Mouse (Mus musculus) CH12.LX (cell line): ENCODE results near the gene Ssh2. TPM values are rescaled to one million over a fixed set of nuclear protein-coding genes. Genes with fewer than 3 reads are reported as not detected.

Experiments used
- DNase-seq: peaks from one replicate; pipeline ENCODE4 v3.0.0-alpha.2; 2013; ENCODE audit errors: extremely low read depth
- H3K27ac ChIP-seq: 2 replicates; pipeline ENCODE4 v1.5.1; 2012; ENCODE audit warnings: low read depth, mild to moderate bottlenecking, control low read depth, moderate library complexity; ENCODE audit not compliant: insufficient read depth
- H3K27me3 ChIP-seq: replicated peaks from 2 replicates; pipeline ENCODE3; 2012; ENCODE audit warnings: inconsistent platforms
- H3K36me3 ChIP-seq, 2 experiments: replicated peaks in 1 of 2; 2 replicates each; pipeline versions ENCODE3 to v1.6.1; 2012; ENCODE audit warnings: inconsistent platforms in 1 of 2, low read length in 1 of 2, mild to moderate bottlenecking in 1 of 2, mixed read lengths in 1 of 2, moderate library complexity in 1 of 2; ENCODE audit not compliant: control insufficient read depth in 1 of 2, insufficient read depth in 1 of 2
- H3K4me1 ChIP-seq, 2 experiments: 2 replicates each; pipeline ENCODE4 v1.6.1; 2012; ENCODE audit warnings: inconsistent platforms in 1 of 2, moderate library complexity in 1 of 2; ENCODE audit not compliant: insufficient read depth in 2 of 2, control insufficient read depth in 1 of 2
- H3K4me2 ChIP-seq: 2 replicates; pipeline ENCODE4 v1.6.1; 2012; ENCODE audit warnings: low read depth, mild to moderate bottlenecking, control low read depth; ENCODE audit not compliant: poor library complexity, insufficient read depth, severe bottlenecking
- H3K4me3 ChIP-seq, 3 experiments: fragments of 150-350 bp in 1 of 3; sonication (generic) in 1 of 3; replicated peaks in 1 of 3; 2 replicates each; pipeline versions ENCODE3 to v1.5.1; 2011 to 2012; ENCODE audit warnings: low read depth in 2 of 3, low read length in 2 of 3, mild to moderate bottlenecking in 2 of 3, moderate library complexity in 2 of 3, control low read depth in 1 of 3, improper control_type of control experiment in 1 of 3, inconsistent platforms in 1 of 3, mixed read lengths in 1 of 3; ENCODE audit not compliant: poor library complexity in 1 of 3
- H3K79me2 ChIP-seq: replicated peaks from 2 replicates; pipeline ENCODE4 v1.6.1; 2012; ENCODE audit warnings: mild to moderate bottlenecking, moderate library complexity; ENCODE audit not compliant: control insufficient read depth, poor library complexity, insufficient read depth, severe bottlenecking; ENCODE audit errors: extremely low read depth
- H3K9ac ChIP-seq: 2 replicates; pipeline ENCODE4 v1.6.1; 2012; ENCODE audit warnings: low read depth, mild to moderate bottlenecking, control low read depth, moderate library complexity; ENCODE audit not compliant: insufficient read depth
- H3K9me3 ChIP-seq: replicated peaks from 2 replicates; pipeline ENCODE3; 2012; ENCODE audit warnings: low read length, inconsistent platforms, mixed read lengths
- CHD1 ChIP-seq: IDR thresholded peaks from 2 replicates; pipeline ENCODE4 v1.6.1; 2012; ENCODE audit warnings: low read depth, low read length, improper control_type of control experiment, inconsistent platforms
- CTCF ChIP-seq, 2 experiments: IDR thresholded peaks in 1 of 2; conservative IDR thresholded peaks in 1 of 2; 2 replicates each; pipeline ENCODE4 v1.5.1; 2011 to 2012; ENCODE audit warnings: low read depth in 2 of 2, low read length in 2 of 2, improper control_type of control experiment in 1 of 2, inconsistent platforms in 1 of 2, mild to moderate bottlenecking in 1 of 2, moderate library complexity in 1 of 2
- E2F4 ChIP-seq: IDR thresholded peaks from 2 replicates; pipeline ENCODE4 v1.6.1; 2011; ENCODE audit warnings: low read depth, low read length, improper control_type of control experiment; ENCODE audit not compliant: insufficient replicate concordance
- EP300 ChIP-seq: IDR thresholded peaks from 2 replicates; pipeline ENCODE4 v1.6.1; 2011; ENCODE audit warnings: low read length, improper control_type of control experiment
- ETS1 ChIP-seq: conservative IDR thresholded peaks from 2 replicates; pipeline ENCODE4 v1.6.1; 2012; ENCODE audit warnings: low read depth, mild to moderate bottlenecking, inconsistent platforms, low read length, improper control_type of control experiment, moderate library complexity
- JUN ChIP-seq: IDR thresholded peaks from 2 replicates; pipeline ENCODE4 v1.6.1; 2011; ENCODE audit warnings: low read depth, mild to moderate bottlenecking, low read length, improper control_type of control experiment, moderate library complexity; ENCODE audit not compliant: insufficient read depth
- JUND ChIP-seq: conservative IDR thresholded peaks from 2 replicates; pipeline ENCODE4 v1.6.1; 2011; ENCODE audit warnings: low read depth, low read length, improper control_type of control experiment
- MAFK ChIP-seq: IDR thresholded peaks from 2 replicates; pipeline ENCODE4 v1.6.1; 2011; ENCODE audit warnings: low read length, improper control_type of control experiment; ENCODE audit not compliant: insufficient replicate concordance
- MAX ChIP-seq: IDR thresholded peaks from 2 replicates; pipeline ENCODE4 v1.6.1; 2011; ENCODE audit warnings: low read length, improper control_type of control experiment
- MAZ ChIP-seq: IDR thresholded peaks from 2 replicates; pipeline ENCODE4 v1.6.1; 2012; ENCODE audit warnings: low read depth, mild to moderate bottlenecking, inconsistent platforms, low read length, improper control_type of control experiment, moderate library complexity
- MEF2A ChIP-seq: IDR thresholded peaks from 2 replicates; pipeline ENCODE4 v1.6.1; 2014; ENCODE audit warnings: low read depth, mild to moderate bottlenecking, inconsistent platforms, low read length, improper control_type of control experiment, borderline replicate concordance
- MXI1 ChIP-seq: IDR thresholded peaks from 2 replicates; pipeline ENCODE4 v1.6.1; 2011; ENCODE audit warnings: mild to moderate bottlenecking, low read depth, low read length, improper control_type of control experiment
- MYC ChIP-seq: IDR thresholded peaks from 2 replicates; pipeline ENCODE4 v1.6.1; 2011; ENCODE audit warnings: low read depth, mild to moderate bottlenecking, improper control_type of control experiment, low read length
- NRF1 ChIP-seq: IDR thresholded peaks from 2 replicates; pipeline ENCODE4 v1.6.1; 2014; ENCODE audit warnings: low read depth, mild to moderate bottlenecking, inconsistent platforms, low read length, improper control_type of control experiment, moderate library complexity
- PAX5 ChIP-seq: IDR thresholded peaks from 2 replicates; pipeline ENCODE4 v1.6.1; 2012; ENCODE audit warnings: low read length, inconsistent platforms, mixed read lengths
- UBTF ChIP-seq: IDR thresholded peaks from 2 replicates; pipeline ENCODE4 v1.6.1; 2012; ENCODE audit warnings: low read depth, mild to moderate bottlenecking, inconsistent platforms, low read length, improper control_type of control experiment, moderate library complexity
- USF2 ChIP-seq: conservative IDR thresholded peaks from 2 replicates; pipeline ENCODE4 v1.6.1; 2011; ENCODE audit warnings: low read depth, low read length, improper control_type of control experiment
- ZKSCAN1 ChIP-seq: IDR thresholded peaks from 2 replicates; pipeline ENCODE4 v1.6.1; 2012; ENCODE audit warnings: low read depth, inconsistent platforms, low read length, improper control_type of control experiment, borderline replicate concordance
- ZMIZ1 ChIP-seq: IDR thresholded peaks from 2 replicates; pipeline ENCODE4 v1.6.1; 2012; ENCODE audit warnings: low read depth, mild to moderate bottlenecking, inconsistent platforms, low read length, improper control_type of control experiment
- dilution Hi-C: fragments of 300-500 bp; cut with MboI; formaldehyde crosslinking; loops from 2 replicates; pipeline ENCODE4 v1.14.3; 2020; ENCODE audit warnings: low sequenced_read_pairs; ENCODE audit not compliant: extremely low pct_unique_long_range_greater_than_20kb, extremely low pct_ligation_motif_present
- in situ Hi-C: fragments of 300-500 bp; cut with MboI; formaldehyde crosslinking; loops from 3 replicates; pipeline ENCODE4 v1.14.3; 2019; ENCODE audit warnings: low sequenced_read_pairs, low pct_ligation_motif_present, low pct_unique_long_range_greater_than_20kb, mixed read lengths
- polyA plus RNA-seq: library from polyadenylated mRNA; unstranded; fragments of >175 nt; gene quantifications from 2 replicates; pipeline ENCODE4 v1.2.1, GENCODE M21; 2012; ENCODE audit warnings: low read depth; ENCODE audit not compliant: insufficient read length
- total RNA-seq, 2 experiments: library from RNA; depleted of rRNA; stranded (reverse); fragments of 300-350 nt in 1 of 2; fragments of >200 nt in 1 of 2; gene quantifications; 2 replicates each; pipeline ENCODE4 v1.2.3; 2012 to 2014

The Ssh2 gene
- total and polyA plus RNA-seq, 3 experiments = 5.9 to 14.6 (median 6.3) TPM

DNA sequence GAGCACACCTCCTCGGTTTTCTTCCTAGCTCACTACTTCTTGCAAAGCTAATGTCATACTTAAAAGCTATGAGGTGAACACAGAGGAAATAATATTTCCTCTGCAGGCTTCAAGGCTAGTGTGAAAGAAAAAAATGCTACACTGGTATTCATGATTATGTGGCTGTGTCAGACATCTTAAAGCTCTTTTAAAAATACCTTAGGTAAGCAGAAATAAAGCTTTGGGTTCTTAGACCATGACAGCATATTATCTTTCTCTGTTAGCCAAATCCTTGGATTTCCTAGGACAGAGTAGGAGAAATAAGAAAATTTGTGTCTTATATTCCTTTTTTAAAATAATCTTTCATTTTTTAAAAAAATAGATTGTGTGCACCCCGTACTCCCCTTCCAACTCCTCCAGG lies 179.5 kb downstream of the Ssh2 start:
- dilution Hi-C loops = no loop called here
- H3K79me2 ChIP-seq = no peaks in the 10 kb centered on the region
- H3K4me1 ChIP-seq = peaks cover 0 to 10% of the 10 kb centered on the region in 2 experiments; a peak in 2 of 4 replicates
- no peak overlapping the region for H3K4me3 ChIP-seq
- in situ Hi-C loops = no loop called here
- no peak overlapping the region for H3K4me2 ChIP-seq
- peaks cover 11 to 48% of the 10 kb centered on the region in 2 experiments for H3K36me3 ChIP-seq
- DNase-seq = no peak
- no peak overlapping the region for H3K9ac ChIP-seq
- no peaks in the 10 kb centered on the region for H3K9me3 ChIP-seq
- TF ChIP-seq MAZ (no peak), MAFK (peak; percentile 68), CHD1 (no peak), MXI1 (no peak), ZMIZ1 (no peak), ETS1 (no peak), MYC (no peak), CTCF (conservative IDR thresholded peaks at IDR 0.05 in 1 of 2, IDR thresholded peaks at IDR 0.05 in 1 of 2; ENCODE audit: low read depth in 2 of 2, low read length in 2 of 2) (no peak), EP300 (no peak)
- no peak overlapping the region for H3K27ac ChIP-seq
- H3K27me3 ChIP-seq = no peaks in the 10 kb centered on the region

DNA sequence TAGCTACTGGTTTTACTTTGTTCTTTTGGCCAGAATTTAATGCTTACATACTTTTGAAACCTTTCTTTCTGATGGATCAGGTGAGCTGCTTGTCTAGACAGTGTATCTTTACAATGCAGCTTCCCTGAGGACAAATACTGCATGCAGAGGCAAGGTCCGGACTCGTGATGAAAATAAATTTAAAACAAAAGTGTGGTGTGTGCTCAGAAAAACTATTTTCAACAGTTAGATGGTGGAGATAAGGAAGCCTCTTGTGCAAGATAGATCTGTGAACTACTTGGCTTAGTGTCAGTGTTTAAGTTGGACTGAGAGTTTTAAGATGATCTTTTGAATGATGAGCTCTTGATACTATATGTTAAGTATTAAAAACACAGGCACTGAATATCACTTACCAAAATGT lies 186.4 kb downstream of the Ssh2 start:
- no peaks in the 10 kb centered on the region for H3K27me3 ChIP-seq
- no peak for TF ChIP-seq ZKSCAN1
- no peak for TF ChIP-seq EP300
- TF ChIP-seq UBTF = no peak
- TF ChIP-seq NRF1 = no peak
- no peak for TF ChIP-seq E2F4
- TF ChIP-seq JUN = no peak
- no peak for TF ChIP-seq MAX
- TF ChIP-seq MAZ = no peak
- TF ChIP-seq MEF2A = no peak
- TF ChIP-seq PAX5 = no peak
- TF ChIP-seq CHD1 = no peak
- TF ChIP-seq USF2 = no peak
- TF ChIP-seq JUND = no peak
- no peak overlapping the region for H3K4me2 ChIP-seq
- H3K27ac ChIP-seq = no peak overlapping the region
- H3K36me3 ChIP-seq = peaks cover 3 to 32% of the 10 kb centered on the region in 2 experiments
- H3K79me2 ChIP-seq = no peaks in the 10 kb centered on the region
- H3K4me3 ChIP-seq = no peak overlapping the region
- no peak for DNase-seq
- H3K4me1 ChIP-seq = peaks cover 0 to 23% of the 10 kb centered on the region in 2 experiments; a peak in 2 of 4 replicates
- no peak overlapping the region for H3K9ac ChIP-seq
- dilution Hi-C loops = no loop called here
- no peaks in the 10 kb centered on the region for H3K9me3 ChIP-seq
- in situ Hi-C loops = no loop called here
